32 mouse cellular contexts compared by ENCODE assay signal in the genomic region with DNA sequence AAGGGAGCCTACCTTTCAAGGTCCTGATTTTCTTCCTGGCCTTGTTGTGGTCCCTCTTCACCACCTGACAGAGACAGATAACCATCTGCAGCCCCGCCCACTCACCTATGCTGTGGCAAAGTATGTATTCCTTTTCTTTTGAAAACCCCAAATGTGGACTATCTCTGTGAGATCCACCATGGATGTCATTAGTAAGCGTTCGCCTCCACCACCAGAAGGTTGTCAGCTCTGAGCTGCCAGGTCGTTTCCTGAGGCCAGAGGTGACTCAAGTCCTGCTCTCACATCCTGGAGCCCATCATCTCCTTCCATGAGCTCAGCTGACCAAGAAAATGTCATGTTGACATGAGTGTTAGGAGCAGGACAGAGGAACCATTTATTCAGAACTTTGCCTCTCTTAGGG. TPM values are rescaled to one million over a fixed set of nuclear protein-coding genes. Genes with fewer than 3 reads are reported as not detected.
"Had no signal": no experiment of that assay in that cellular context is flagged by ENCODE, and none has a peak within 500 bp of the region (broad histone marks: within the 10 kb centered on the region; RNA-seq: fewer than 3 reads in every experiment).

No protein-coding gene starts in this region.

- H3K27me3 ChIP-seq: heart, embryonic 12.5 days; hindbrain, embryonic 12.5 days; hindbrain, embryonic 13.5 days; hindbrain, embryonic 15.5 days; intestine, embryonic 15.5 days had no signal

- DNase-seq: heart, postnatal 10 days; heart, postnatal 36 days; heart, postnatal 4 days; kidney, adult 11 months; kidney, adult 18-20 months; kidney, adult 2 months; kidney, adult 8-10 months; kidney, adult 9 months; kidney, postnatal 10 days; kidney, postnatal 14 days; kidney, postnatal 25 days; kidney, postnatal 36 days; kidney, postnatal 4 days; layer of hippocampus, adult 9-11 months; layer of hippocampus, postnatal 36 days had no signal

- H3K4me3 ChIP-seq: heart, embryonic 12.5 days; heart, embryonic 13.5 days; heart, embryonic 15.5 days; hindbrain, embryonic 10.5 days; hindbrain, embryonic 12.5 days; hindbrain, embryonic 13.5 days; hindbrain, embryonic 15.5 days; intestine, embryonic 15.5 days; kidney, embryonic 15.5 days; layer of hippocampus, adult 2 months; left cerebral cortex, adult 2 months had no signal

- H3K36me3 ChIP-seq: heart, embryonic 12.5 days; heart, embryonic 13.5 days; heart, embryonic 15.5 days; hindbrain, embryonic 10.5 days; hindbrain, embryonic 12.5 days; hindbrain, embryonic 13.5 days; hindbrain, embryonic 15.5 days; intestine, embryonic 15.5 days; kidney, embryonic 15.5 days had no signal

- H3K4me1 ChIP-seq: heart, embryonic 12.5 days; heart, embryonic 13.5 days; hindbrain, embryonic 10.5 days; hindbrain, embryonic 12.5 days; hindbrain, embryonic 13.5 days; hindbrain, embryonic 15.5 days; intestine, embryonic 15.5 days; kidney, embryonic 15.5 days had no signal

- H3K27ac ChIP-seq: heart, embryonic 13.5 days; heart, embryonic 15.5 days; hindbrain, embryonic 10.5 days; hindbrain, embryonic 12.5 days; hindbrain, embryonic 13.5 days; hindbrain, embryonic 14.5 days; hindbrain, embryonic 15.5 days; hindbrain, postnatal 0 days; intestine, embryonic 15.5 days; kidney, embryonic 15.5 days; kidney, postnatal 0 days; layer of hippocampus, adult 2 months; left cerebral cortex, adult 2 months had no signal

- H3K9ac ChIP-seq: heart, embryonic 12.5 days; heart, embryonic 13.5 days; heart, embryonic 15.5 days; hindbrain, embryonic 12.5 days; hindbrain, embryonic 13.5 days; hindbrain, embryonic 14.5 days; hindbrain, embryonic 15.5 days; intestine, embryonic 15.5 days; kidney, embryonic 15.5 days had no signal

- H3K9me3 ChIP-seq: heart, embryonic 12.5 days; heart, embryonic 13.5 days; heart, embryonic 15.5 days; hindbrain, embryonic 10.5 days; hindbrain, embryonic 12.5 days; hindbrain, embryonic 13.5 days; hindbrain, embryonic 15.5 days; intestine, embryonic 15.5 days; kidney, embryonic 15.5 days had no signal

RNA-seq across cellular contexts. Expression of gene Msx2, which starts 52.1 kb away (rescaled TPM):
- total RNA-seq: hematopoietic stem cell, adult 5-6 weeks had no signal
- polyA plus RNA-seq: intestine, postnatal 0 days; large intestine, adult 2 months had no signal
